In the genomic region with DNA sequence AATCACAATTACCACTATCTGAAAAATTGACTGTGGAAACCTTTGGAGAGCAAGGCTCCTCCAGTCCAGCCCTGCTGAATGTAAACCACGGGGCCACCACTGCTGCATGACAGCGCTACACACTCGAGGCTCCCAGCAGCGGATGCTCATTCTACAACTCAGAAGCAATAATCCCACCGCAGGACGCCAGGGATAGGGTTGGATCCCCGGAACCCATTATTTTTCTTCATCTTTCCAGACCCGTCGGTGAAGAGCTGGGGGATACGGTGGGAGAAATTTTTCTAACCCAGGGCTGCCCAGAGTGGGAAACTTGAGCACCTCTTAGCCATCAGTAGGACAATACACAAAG, we compare ENCODE assay signal across 7 mouse cellular contexts. TPM values are rescaled to one million over a fixed set of nuclear protein-coding genes. Genes with fewer than 3 reads are reported as not detected.
DNase-seq lines count a peak whose midpoint lies in the region; ATAC-seq and TF ChIP-seq lines count a peak whose summit lies in the region.

No protein-coding gene starts in this region.

- peak; percentile 30 for DNase-seq in ovary, postnatal 36 days (ENCODE audit: low spot score)
- no peak for DNase-seq in ovary, adult 18-20 months (ENCODE audit: low spot score)
- peak; percentile 62 for DNase-seq in left cerebral cortex, postnatal 4 days
- peak; percentile 81 for DNase-seq in midbrain, embryonic 14.5 days
- DNase-seq in T-cell, adult 2 months (ENCODE audit: low spot score): no peak

- intact Hi-C loops in left cerebral cortex, postnatal 4 days (cut with DNase I): loop anchor here (2.0 to 5.0 kb wide), 2 partner anchors 88 to 634 kb away; no protein-coding TSS in a partner anchor

- no peak for TF ChIP-seq CTCF in cortical plate, adult 2 months (IDR thresholded peaks at IDR 0.05; ENCODE audit: extremely low read depth, insufficient read depth, low read length)

- H3K4me1 ChIP-seq in cortical plate, adult 2 months (ENCODE audit: control insufficient read depth, insufficient read depth, low read length): no peaks in the 10 kb centered on the region
- peaks cover 28% of the 10 kb centered on the region for H3K4me1 ChIP-seq in midbrain, embryonic 14.5 days (ENCODE audit: control insufficient read depth, insufficient read depth, low read length)

- peak overlapping the region; percentile 90 for H3K9ac ChIP-seq in midbrain, embryonic 14.5 days (replicated peaks; ENCODE audit: low read length)

- ATAC-seq in hematopoietic stem cell, adult 5-6 weeks (replicated peaks in 1 of 2; ENCODE audit: insufficient read depth in 1 of 2, low FRiP score in 2 of 2, low TSS enrichment in 1 of 2, low read depth in 1 of 2, poor library complexity in 2 of 2, severe bottlenecking in 2 of 2): peak; percentile 58 to 69; a peak in 3 of 4 replicates
- ATAC-seq in midbrain, embryonic 14.5 days (ENCODE audit: low FRiP score, low TSS enrichment): peak; percentile 41; the same call in 1 of the 2 replicates

- no peak overlapping the region for H3K27ac ChIP-seq in cortical plate, adult 2 months (ENCODE audit: insufficient read depth, low read length)
- H3K27ac ChIP-seq in midbrain, embryonic 14.5 days (replicated peaks; ENCODE audit: low read depth, low read length): peak overlapping the region; percentile 97

- 0 out of 2 replicates have a peak, but pooled peaks have one; percentile 14 for TF ChIP-seq POLR2A in cortical plate, adult 2 months (IDR thresholded peaks at IDR 0.05; ENCODE audit: extremely low read depth, insufficient read depth, low read length)

- peak overlapping the region; percentile 74 for H3K4me2 ChIP-seq in midbrain, embryonic 14.5 days (ENCODE audit: low read length)

- H3K9me3 ChIP-seq in midbrain, embryonic 14.5 days (ENCODE audit: control insufficient read depth, low read length): no peaks in the 10 kb centered on the region

- under 1% methylated on average over 10 of the region's 10 CpGs for WGBS in midbrain, embryonic 14.5 days

- H3K27me3 ChIP-seq in midbrain, embryonic 14.5 days (ENCODE audit: control insufficient read depth, insufficient read depth, low read length): peaks cover 4% of the 10 kb centered on the region; the same call in 1 of the 2 replicates

- peak overlapping the region; percentile 75 for H3K4me3 ChIP-seq in cortical plate, adult 2 months (ENCODE audit: insufficient read depth, low read length)
- H3K4me3 ChIP-seq in midbrain, embryonic 14.5 days (replicated peaks; ENCODE audit: low read depth, low read length): peak overlapping the region; percentile 89

- H3K36me3 ChIP-seq in midbrain, embryonic 14.5 days (ENCODE audit: control insufficient read depth, insufficient read depth, low read length): no peaks in the 10 kb centered on the region

RNA-seq across cellular contexts. Expression of gene Mb21d2, which starts 1.0 kb away (rescaled TPM):
- polyA plus RNA-seq in cortical plate, adult 2 months (2012; rRNA removed): 33.1 and 35.5 TPM in 2 replicates
- 1.6 and 3.2 TPM in 2 replicates for total RNA-seq in hematopoietic stem cell, adult 5-6 weeks (2017)
- 10 to 100 TPM; 50.4 to 59.0 TPM for total RNA-seq in left cerebral cortex, postnatal 4 days (2021)
- 18.0 TPM in 2 replicates for polyA plus RNA-seq in midbrain, embryonic 14.5 days (2014; fragmentation: Nextera tagmentation; extraction: Ambion mirVana)

Comparison
In these comparisons a context has a peak if more than half of its experiments do, and no peak if none do; other contexts are left out.
1. DNase-seq: peak in ovary, postnatal 36 days (single experiment), left cerebral cortex, postnatal 4 days (single experiment) and midbrain, embryonic 14.5 days (single experiment); none in ovary, adult 18-20 months (single experiment) and T-cell, adult 2 months (single experiment).
2. RNA of gene Mb21d2, which starts 1.0 kb away (total RNA-seq): 50.4 to 59.0 TPM in left cerebral cortex, postnatal 4 days; 1.6 to 3.2 TPM in hematopoietic stem cell, adult 5-6 weeks; every median in the first group is over 10 times any median in the second.